Mouse (Mus musculus) spleen, adult 2 months (tissue): Measurements from ENCODE around the gene Gm45837.

Experiments
- CTCF ChIP-seq: fragments of 200-500 bp; IDR thresholded peaks from 2 replicates; pipeline ENCODE4 v1.5.1; 2011; ENCODE audit warnings: mild to moderate bottlenecking, inconsistent platforms; ENCODE audit not compliant: insufficient read depth, insufficient read length, insufficient replicate concordance; ENCODE audit errors: extremely low read depth
- POLR2A ChIP-seq: fragments of 200-500 bp; IDR thresholded peaks from 2 replicates; pipeline ENCODE4 v1.6.1; 2011; ENCODE audit warnings: low read depth, low read length, inconsistent platforms

DNA sequence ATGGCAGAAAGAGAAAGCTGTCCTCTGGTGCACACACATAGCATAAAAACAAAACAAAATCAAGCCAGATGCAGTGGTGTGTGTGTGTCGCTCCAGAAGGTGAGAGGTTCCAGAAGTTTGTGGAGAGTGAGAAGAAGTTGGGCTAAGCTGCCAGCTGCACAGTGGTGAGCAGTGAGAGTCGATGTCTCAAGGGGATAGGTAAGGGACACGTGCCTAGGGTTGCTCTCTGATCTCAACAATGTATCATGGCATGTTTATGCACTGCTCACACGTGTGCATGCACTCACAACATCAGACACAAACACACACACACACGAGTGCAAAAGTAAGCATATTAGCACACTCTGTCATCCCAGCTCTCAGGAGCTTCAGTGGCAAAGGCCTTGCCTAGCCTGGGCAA is 46.8 kb upstream of the Gm45837 start:
- no peak for TF ChIP-seq CTCF
- no peak for TF ChIP-seq POLR2A
